In the genomic region with DNA sequence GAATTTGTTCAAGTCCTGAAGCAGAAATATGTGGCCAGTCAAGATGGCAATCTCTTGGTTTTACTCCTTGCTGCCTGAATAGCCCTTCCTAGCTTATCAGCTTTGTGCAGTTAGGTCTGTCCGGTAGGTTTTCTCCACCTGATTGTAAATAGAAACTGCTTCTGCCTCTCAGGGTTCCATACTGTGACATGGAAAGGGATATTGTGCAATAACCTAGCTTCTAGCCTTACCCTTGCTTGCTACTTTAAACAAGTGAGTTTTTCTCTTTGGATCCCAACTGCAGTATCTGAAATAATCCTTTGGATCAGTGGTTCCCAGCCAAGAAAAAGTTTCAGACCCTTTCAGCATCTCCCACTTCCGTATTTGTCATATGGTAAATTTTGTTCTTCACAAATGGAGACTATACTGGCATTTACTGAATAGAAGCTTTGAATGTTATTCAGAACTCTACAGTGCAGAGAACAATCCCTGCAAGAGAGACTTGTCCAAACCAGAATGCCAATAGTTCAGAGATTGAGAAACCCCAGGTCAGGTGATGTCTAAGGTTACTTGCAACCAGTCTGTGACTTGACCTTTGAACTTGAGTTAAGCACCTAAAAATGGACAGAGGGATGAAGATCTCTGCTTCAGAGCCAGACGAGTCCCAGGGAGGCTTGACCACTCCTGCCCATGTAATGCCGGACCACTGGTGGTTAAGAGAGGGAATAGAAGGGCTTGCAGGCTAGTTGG, we compare ENCODE assay signal across 13 mouse cellular contexts. TPM values are rescaled to one million over a fixed set of nuclear protein-coding genes. Genes with fewer than 3 reads are reported as not detected.
DNase-seq lines count a peak whose midpoint lies in the region; ATAC-seq and TF ChIP-seq lines count a peak whose summit lies in the region.
"Had no signal": no experiment of that assay in that cellular context is flagged by ENCODE, and none has a peak within 500 bp of the region (broad histone marks: within the 10 kb centered on the region; RNA-seq: fewer than 3 reads in every experiment).

No protein-coding gene starts in this region.

- H3K27me3 ChIP-seq in heart, embryonic 13.5 days (replicated peaks), result no peaks in the 10 kb centered on the region
- H3K27me3 ChIP-seq in liver, adult 2 months (ENCODE audit: control insufficient read depth, insufficient read depth, low read length), result no peaks in the 10 kb centered on the region
- H3K27me3 ChIP-seq in E14TG2a.4 (ENCODE audit: insufficient read depth, low read length), result no peaks in the 10 kb centered on the region
- H3K27me3 ChIP-seq in limb, embryonic 15.5 days, result no peaks in the 10 kb centered on the region
- H3K27me3 ChIP-seq in forebrain, embryonic 13.5 days, result no peaks in the 10 kb centered on the region
- H3K27me3 ChIP-seq: limb, embryonic 12.5 days had no signal

- peaks cover 18% of the 10 kb centered on the region; the same call in 1 of the 2 replicates for H3K79me2 ChIP-seq in liver, adult 2 months (ENCODE audit: control insufficient read depth, insufficient read depth, low read length)

- peaks cover 34% of the 10 kb centered on the region for H3K4me1 ChIP-seq in heart, embryonic 13.5 days
- peaks cover 14% of the 10 kb centered on the region for H3K4me1 ChIP-seq in liver, adult 2 months (ENCODE audit: control insufficient read depth, insufficient read depth, low read length)
- H3K4me1 ChIP-seq in E14TG2a.4 (replicated peaks; ENCODE audit: low read depth, low read length), result peaks cover 45% of the 10 kb centered on the region
- H3K4me1 ChIP-seq in limb, embryonic 15.5 days, result peaks cover 23% of the 10 kb centered on the region
- H3K4me1 ChIP-seq in forebrain, embryonic 13.5 days, result peaks cover 29% of the 10 kb centered on the region

- DNase-seq in heart, postnatal 36 days, result no peak
- DNase-seq in liver, adult 2 months (ENCODE audit: extremely low read depth, low read depth, low spot score), result peak; percentile 96
- no peak for DNase-seq in liver
- DNase-seq: cerebellum, adult 18-20 months; forebrain, postnatal 0 days; kidney, adult 11 months; lung, postnatal 14 days; thymus, postnatal 25 days had no signal

- intact Hi-C loops in heart, postnatal 36 days (cut with DNase I), result loop anchor here (2.0 to 5.0 kb wide), 2 partner anchors 27 to 51 kb away; no protein-coding TSS in a partner anchor

- H3K9me3 ChIP-seq in heart, embryonic 13.5 days, result no peaks in the 10 kb centered on the region
- H3K9me3 ChIP-seq in E14TG2a.4 (ENCODE audit: low read length), result no peaks in the 10 kb centered on the region
- no peaks in the 10 kb centered on the region for H3K9me3 ChIP-seq in limb, embryonic 15.5 days
- H3K9me3 ChIP-seq in forebrain, embryonic 13.5 days (replicated peaks), result no peaks in the 10 kb centered on the region
- H3K9me3 ChIP-seq: limb, embryonic 12.5 days had no signal

- no peak for ATAC-seq in heart, embryonic 13.5 days (ENCODE audit: extremely low read depth, insufficient number of reproducible peaks, low FRiP score, low TSS enrichment)
- ATAC-seq in limb, embryonic 15.5 days (ENCODE audit: insufficient number of reproducible peaks, low FRiP score, low TSS enrichment, low read depth), result no peak
- ATAC-seq in forebrain, embryonic 13.5 days, result no peak

- TF ChIP-seq CTCF in liver, adult 2 months (IDR thresholded peaks at IDR 0.05; ENCODE audit: low read depth, low read length), result no peak
- no peak for TF ChIP-seq CTCF in E14TG2a.4 (conservative IDR thresholded peaks at IDR 0.05; ENCODE audit: low read length)

- peak overlapping the region; percentile 95; the same call in 1 of the 2 replicates for H3K4me2 ChIP-seq in heart, embryonic 13.5 days
- no peak overlapping the region for H3K4me2 ChIP-seq in limb, embryonic 15.5 days
- no peak overlapping the region for H3K4me2 ChIP-seq in forebrain, embryonic 13.5 days

- H3K4me3 ChIP-seq in heart, embryonic 13.5 days, result no peak overlapping the region
- no peak overlapping the region for H3K4me3 ChIP-seq in liver, adult 2 months (ENCODE audit: insufficient read depth, low read depth, low read length)
- H3K4me3 ChIP-seq in E14TG2a.4 (replicated peaks; ENCODE audit: low read length), result peak overlapping the region; percentile 94
- H3K4me3 ChIP-seq in limb, embryonic 15.5 days, result no peak overlapping the region
- H3K4me3 ChIP-seq in forebrain, embryonic 13.5 days, result no peak overlapping the region

- no peaks in the 10 kb centered on the region for H3K36me3 ChIP-seq in heart, embryonic 13.5 days
- no peaks in the 10 kb centered on the region for H3K36me3 ChIP-seq in liver, adult 2 months (ENCODE audit: control insufficient read depth, insufficient read depth, low read length)
- peaks cover 9% of the 10 kb centered on the region for H3K36me3 ChIP-seq in E14TG2a.4 (ENCODE audit: insufficient read depth, low read length)
- no peaks in the 10 kb centered on the region for H3K36me3 ChIP-seq in limb, embryonic 15.5 days
- H3K36me3 ChIP-seq in forebrain, embryonic 13.5 days (ENCODE audit: poor library complexity, severe bottlenecking), result no peaks in the 10 kb centered on the region
- H3K36me3 ChIP-seq: limb, embryonic 12.5 days had no signal

- no peak for TF ChIP-seq POLR2A in liver, adult 2 months (IDR thresholded peaks at IDR 0.05; ENCODE audit: extremely low read depth, insufficient read depth, low read length)

- H3K9ac ChIP-seq in heart, embryonic 13.5 days, result 0 out of 2 replicates have a peak overlapping the region, but pooled peaks have one; percentile 95
- no peak overlapping the region for H3K9ac ChIP-seq in liver, adult 2 months (ENCODE audit: low read depth, low read length)
- H3K9ac ChIP-seq in limb, embryonic 15.5 days, result 0 out of 2 replicates have a peak overlapping the region, but pooled peaks have one; percentile 11
- no peak overlapping the region for H3K9ac ChIP-seq in forebrain, embryonic 13.5 days

- no peak overlapping the region for H3K27ac ChIP-seq in heart, embryonic 13.5 days (replicated peaks)
- H3K27ac ChIP-seq in liver, adult 2 months (replicated peaks; ENCODE audit: insufficient read depth, low read depth, low read length), result peak overlapping the region; percentile 57
- no peak overlapping the region for H3K27ac ChIP-seq in limb, embryonic 15.5 days
- H3K27ac ChIP-seq in forebrain, embryonic 13.5 days, result no peak overlapping the region

- WGBS in heart, embryonic 13.5 days, result 66% methylated on average over 4 of the region's 4 CpGs
- 46% methylated on average over 4 of the region's 4 CpGs for WGBS in liver, adult 2 months
- 76% methylated on average over 4 of the region's 4 CpGs for WGBS in limb, embryonic 15.5 days
- WGBS in forebrain, embryonic 13.5 days, result 85% methylated on average over 4 of the region's 4 CpGs

RNA-seq across cellular contexts. Expression of a gene that starts 1.1 kb away (rescaled TPM):
- polyA plus RNA-seq in heart, embryonic 13.5 days (2015; fragmentation: Nextera tagmentation; extraction: Ambion mirVana), result 64.8 and 69.1 TPM in 2 replicates
- total RNA-seq in heart, postnatal 36 days (2021), result 100 to 1,000 TPM in 1 of 2 experiments, 10 to 100 TPM in 1; 91.7 to 107 TPM
- 17.4 and 21.6 TPM in 2 replicates for total RNA-seq in liver, adult 2 months (2014; rRNA removed)
- 18.2 and 21.5 TPM in 2 replicates for polyA plus RNA-seq in liver, adult 2 months (2012; rRNA removed)
- 73.2 and 76.6 TPM in 2 replicates for polyA plus RNA-seq in limb, embryonic 15.5 days (2015; fragmentation: Nextera tagmentation; extraction: Ambion mirVana)
- 116 and 122 TPM in 2 replicates for polyA plus RNA-seq in forebrain, embryonic 13.5 days (2015; fragmentation: Nextera tagmentation; extraction: Ambion mirVana)

Comparison
In these comparisons a context has a peak if more than half of its experiments do, and no peak if none do; other contexts are left out.
1. H3K9ac ChIP-seq: peak in heart, embryonic 13.5 days (single experiment) and limb, embryonic 15.5 days (single experiment); none in liver, adult 2 months (single experiment) and forebrain, embryonic 13.5 days (single experiment).